Mouse (Mus musculus) right cerebral cortex, adult 18-20 months (tissue): Measurements from ENCODE around the gene Galnt7.
"Not testable (repeated sequence)": the region's sequence is repeated elsewhere in the genome, so short reads cannot be mapped to it uniquely, and the experiment has no call there.

Source experiments
- DNase-seq: peaks from one replicate; pipeline ENCODE4 v3.0.0; 2022; ENCODE audit warnings: mixed read lengths

Gene Galnt7

GRCm38 (mm10) chr8:57533106-57533505 is 119.7 kb downstream of the Galnt7 start:
- DNase-seq = no peak

- no peak for DNase-seq
These were observed 120.6 kb downstream of the Galnt7 start for GRCm38 (mm10) chr8:57532223-57532622.

- peak; percentile 81 for DNase-seq
These were observed 122.0 kb downstream of the Galnt7 start for GRCm38 (mm10) chr8:57530666-57531349.

- DNase-seq = no peak
These were observed 122.6 kb downstream of the Galnt7 start for GRCm38 (mm10) chr8:57530238-57530637.

GRCm38 (mm10) chr8:57528036-57528435 is 124.8 kb downstream of the Galnt7 start:
- DNase-seq = no peak

- DNase-seq = no peak
These were observed 132.5 kb downstream of the Galnt7 start for GRCm38 (mm10) chr8:57520186-57520786.

- no peak for DNase-seq
These were observed 135.1 kb downstream of the Galnt7 start for GRCm38 (mm10) chr8:57517723-57518122.

GRCm38 (mm10) chr8:57516685-57517084 is 136.1 kb downstream of the Galnt7 start:
- DNase-seq = not testable (repeated sequence)

GRCm38 (mm10) chr8:57513178-57513661 is 139.6 kb downstream of the Galnt7 start:
- DNase-seq = not testable (repeated sequence)

- DNase-seq = no peak
These were observed 140.4 kb downstream of the Galnt7 start for GRCm38 (mm10) chr8:57512141-57513056.

- DNase-seq = peak; percentile 100
These were observed 141.3 kb downstream of the Galnt7 start, which contains the start of gene Hmgb2 for GRCm38 (mm10) chr8:57511316-57512118. Hmgb2 (plus strand) TSS chr8:57511907.

GRCm38 (mm10) chr8:57510791-57511315 is 142.0 kb downstream of the Galnt7 start:
- DNase-seq = no peak

GRCm38 (mm10) chr8:57508657-57509056 is 144.2 kb downstream of the Galnt7 start:
- no peak for DNase-seq

- DNase-seq = no peak
These were observed 145.2 kb downstream of the Galnt7 start for GRCm38 (mm10) chr8:57507556-57508063.

- DNase-seq = not testable (repeated sequence)
These were observed 147.3 kb downstream of the Galnt7 start for GRCm38 (mm10) chr8:57505500-57505899.

- peak; percentile 45 for DNase-seq
These were observed 149.2 kb downstream of the Galnt7 start for GRCm38 (mm10) chr8:57503641-57504040.

- DNase-seq = peak; percentile 37
These were observed 153.9 kb downstream of the Galnt7 start for GRCm38 (mm10) chr8:57498847-57499511.

GRCm38 (mm10) chr8:57498494-57498846 is 154.4 kb downstream of the Galnt7 start:
- DNase-seq = no peak

- no peak for DNase-seq
These were observed 161.0 kb downstream of the Galnt7 start for GRCm38 (mm10) chr8:57491873-57492272.

- no peak for DNase-seq
These were observed 162.9 kb downstream of the Galnt7 start for GRCm38 (mm10) chr8:57489896-57490295.

GRCm38 (mm10) chr8:57489366-57489765 is 163.5 kb downstream of the Galnt7 start:
- no peak for DNase-seq
